Mouse (Mus musculus): ENCODE measurements around the gene Dcst2.

The Dcst2 gene

DNA sequence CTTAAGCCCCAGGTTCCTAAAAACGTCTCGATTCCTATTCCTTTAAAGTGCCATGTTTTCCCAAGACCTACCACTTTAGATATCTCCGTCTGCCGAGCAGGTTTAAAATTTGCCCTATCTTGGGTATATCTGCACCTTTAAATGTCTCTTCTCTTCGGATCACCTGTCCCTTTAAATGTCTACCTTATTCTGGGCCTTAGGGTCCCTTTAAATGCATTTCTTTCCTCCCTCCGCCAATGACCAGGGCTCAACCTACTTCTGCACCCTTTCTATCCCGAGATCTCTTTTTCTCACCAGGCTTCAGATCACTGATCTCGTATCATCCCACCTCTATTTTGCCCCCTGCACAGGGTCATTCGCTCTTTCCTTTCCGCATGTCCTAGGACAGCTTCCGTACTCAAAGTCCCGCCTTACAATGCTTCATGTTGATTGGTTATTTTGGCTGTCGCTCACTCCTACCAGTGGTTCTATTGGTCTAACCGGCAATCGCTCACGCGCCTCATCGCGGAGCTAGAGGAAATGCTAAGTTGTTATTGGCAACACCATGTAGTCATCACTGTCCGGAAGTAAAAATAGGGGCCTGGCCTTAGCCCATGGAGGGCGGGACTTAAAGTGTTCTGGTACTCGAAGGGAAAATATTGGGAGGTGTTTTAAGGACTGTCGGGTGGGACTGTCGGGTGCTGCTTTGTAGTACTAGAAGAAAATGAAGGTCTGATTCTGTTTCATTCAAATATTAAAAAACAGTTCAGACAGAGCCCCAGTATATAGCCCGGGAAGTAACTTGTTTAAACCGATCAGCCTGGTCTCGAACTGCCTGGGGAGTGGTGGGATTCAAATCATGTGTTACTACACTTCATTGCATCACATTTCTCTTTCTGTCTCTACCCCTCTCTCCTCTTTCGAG, 50.0 kb downstream of the Dcst2 start, which contains the start of gene Flad1:
Flad1 (minus strand) TSS at position 381 of the 904 bp plus-strand sequence.
- peak; percentile 96 to 97 for DNase-seq (ENCODE audit: low spot score in 2 of 2)

DNA sequence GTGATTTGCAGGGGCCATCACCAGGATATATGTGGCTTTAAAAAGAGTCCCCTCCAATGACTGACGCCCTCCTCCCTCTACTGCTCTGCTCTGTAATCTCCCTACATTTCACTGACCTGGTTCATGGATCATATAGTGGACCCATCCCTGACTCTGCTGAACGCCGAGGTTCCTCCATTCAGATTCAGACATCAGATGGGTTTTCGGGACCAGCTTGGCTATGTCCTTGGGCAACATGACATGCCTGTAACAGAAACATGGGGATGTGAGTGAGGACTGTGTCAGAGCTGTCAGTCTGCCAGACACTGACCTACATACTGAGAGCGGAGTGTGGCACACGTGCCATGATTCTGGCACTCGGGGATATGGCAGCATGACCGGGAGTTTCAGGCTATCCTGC, 54.4 kb downstream of the Dcst2 start:
- DNase-seq (ENCODE audit: low spot score in 2 of 2), result no peak

DNA sequence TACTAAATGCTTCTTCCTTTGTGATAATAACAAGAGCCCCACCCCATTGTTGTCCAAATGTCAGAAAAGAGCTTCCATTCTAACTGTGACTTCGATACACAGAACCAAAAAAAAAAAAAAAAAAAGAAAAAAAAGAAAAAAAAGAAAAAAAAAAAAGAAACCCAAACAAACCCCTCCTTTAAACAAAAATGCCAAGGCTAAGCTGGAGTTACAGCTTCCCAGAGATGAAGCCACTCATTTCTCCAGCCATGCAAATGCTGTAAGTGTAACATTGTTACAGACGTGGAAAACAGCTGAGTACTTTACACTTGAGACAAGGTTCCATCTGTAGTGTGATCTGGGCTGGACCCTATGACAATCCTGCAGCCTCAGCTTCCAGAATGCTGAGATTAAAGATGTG, 55.4 kb downstream of the Dcst2 start:
- DNase-seq (ENCODE audit: low spot score in 2 of 2), result no peak

DNA sequence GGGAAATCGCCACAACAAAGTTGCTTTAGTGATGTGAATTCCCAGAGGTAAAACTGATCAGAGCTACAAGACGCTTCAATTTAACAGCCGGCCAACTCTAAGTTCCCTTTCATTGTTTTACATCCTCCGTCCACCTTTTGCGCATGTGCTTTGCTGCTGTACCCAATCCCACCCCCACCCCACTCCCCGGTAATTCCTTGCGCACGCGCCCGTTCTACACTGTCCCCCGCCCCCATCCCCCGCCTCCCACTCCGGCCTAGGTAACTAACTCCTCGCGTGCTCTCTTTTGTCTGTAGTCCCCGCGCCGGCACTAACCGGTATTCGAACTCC, 56.0 kb downstream of the Dcst2 start:
- DNase-seq (ENCODE audit: low spot score in 2 of 2), result no peak

DNA sequence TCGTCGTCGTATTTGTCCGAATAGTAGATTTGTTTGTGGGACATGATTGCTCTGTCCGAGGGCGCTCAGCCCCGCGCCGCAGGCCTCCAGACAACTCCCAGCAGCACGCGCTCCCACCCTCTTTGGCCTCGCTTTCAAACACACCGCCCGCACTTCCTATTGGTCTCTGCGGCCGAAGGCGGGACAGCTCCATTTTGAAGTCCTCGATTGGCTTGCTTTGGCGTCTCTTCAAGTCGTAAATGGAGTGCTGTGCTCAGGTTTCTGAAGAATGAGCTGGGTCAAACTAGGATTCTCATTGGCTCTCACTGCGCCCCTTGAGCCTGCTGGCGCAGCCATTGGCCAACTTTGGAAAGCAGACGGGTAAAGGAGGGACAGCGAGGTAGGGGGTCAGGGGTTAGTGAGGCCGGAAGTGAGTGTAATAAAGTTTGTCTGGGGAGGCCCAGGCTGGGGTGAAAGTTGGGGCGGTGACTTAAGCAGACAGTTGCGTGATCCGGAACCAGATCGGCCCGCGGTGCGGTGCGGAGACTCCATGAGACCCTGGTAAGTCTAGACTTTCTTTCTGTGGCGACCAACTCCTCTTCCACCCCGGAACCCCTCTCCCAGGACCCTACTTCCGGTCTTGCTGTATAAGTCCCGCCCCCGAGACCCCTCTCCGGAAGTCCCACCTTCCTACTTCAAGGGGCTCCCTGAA, 56.5 kb downstream of the Dcst2 start, which contains the start of the genes Cks1b and Shc1:
Cks1b (minus strand) TSS at position 214 of the 691 bp plus-strand sequence.
Shc1 (plus strand) TSS at position 274 of the 691 bp plus-strand sequence.
- peak; percentile 94 to 95 for DNase-seq (ENCODE audit: low spot score in 2 of 2)

DNA sequence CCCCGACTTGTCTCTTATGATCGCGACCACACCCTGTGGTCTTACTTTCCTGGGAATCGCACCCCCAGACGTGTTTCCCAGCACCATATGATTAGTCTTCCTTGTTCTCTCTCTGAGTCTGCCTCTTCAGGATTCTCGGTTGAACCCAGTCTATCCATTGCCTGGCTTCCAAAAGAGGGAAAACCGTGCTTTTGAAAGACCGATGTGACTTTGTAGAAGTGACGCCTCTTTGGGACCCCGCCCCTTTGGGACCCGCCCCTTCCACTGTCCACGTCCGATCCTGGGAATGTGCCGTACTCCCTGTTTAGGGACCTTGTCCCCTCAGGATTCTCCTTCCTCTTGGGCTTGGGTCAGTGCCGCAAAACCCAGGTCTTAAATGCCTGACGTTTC, 57.1 kb downstream of the Dcst2 start:
- DNase-seq (ENCODE audit: low spot score in 2 of 2), result peak; percentile 73 to 88

DNA sequence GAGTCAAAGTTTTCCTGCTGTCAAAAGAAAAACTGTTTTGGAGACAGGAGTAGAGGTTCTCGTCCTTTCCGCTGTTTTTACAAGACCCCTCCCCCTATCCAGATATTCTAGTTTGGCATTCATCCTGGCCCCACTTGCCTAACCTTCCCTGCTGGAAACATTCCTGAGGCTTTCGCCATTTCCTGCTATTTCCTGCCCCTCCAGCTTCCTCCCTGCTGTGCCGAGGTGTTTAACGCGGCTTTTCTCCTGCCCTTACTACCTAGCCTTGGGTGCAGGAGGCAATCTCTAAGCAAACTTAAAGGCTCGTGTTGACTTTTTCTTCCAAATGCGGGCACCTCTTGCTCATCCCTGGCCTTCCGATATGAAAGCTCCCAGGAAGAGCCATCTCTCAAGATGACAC, 57.8 kb downstream of the Dcst2 start:
- DNase-seq (ENCODE audit: low spot score in 2 of 2), result peak in 1 of 2 experiments; percentile 51

DNA sequence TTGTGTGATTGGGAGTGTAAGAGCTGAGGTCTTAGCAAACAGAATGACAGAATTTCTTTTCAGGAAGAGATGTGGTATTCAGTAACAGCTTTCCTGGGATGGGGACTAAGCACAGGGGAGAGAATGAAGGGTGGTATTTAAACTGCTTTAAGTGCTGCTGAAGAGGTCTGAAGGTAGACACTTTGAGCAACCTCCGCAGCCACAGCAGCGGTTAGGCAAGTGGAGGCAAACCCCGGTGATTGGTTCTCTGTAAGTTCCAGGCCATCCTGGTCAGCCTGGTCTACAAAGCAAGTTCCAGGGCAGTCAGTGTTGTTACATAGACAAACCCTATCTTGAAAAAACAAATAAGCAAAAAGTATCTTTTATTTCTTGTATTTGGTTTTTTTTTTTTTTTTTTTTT, 58.2 kb downstream of the Dcst2 start:
- DNase-seq (ENCODE audit: low spot score in 2 of 2), result no peak

DNA sequence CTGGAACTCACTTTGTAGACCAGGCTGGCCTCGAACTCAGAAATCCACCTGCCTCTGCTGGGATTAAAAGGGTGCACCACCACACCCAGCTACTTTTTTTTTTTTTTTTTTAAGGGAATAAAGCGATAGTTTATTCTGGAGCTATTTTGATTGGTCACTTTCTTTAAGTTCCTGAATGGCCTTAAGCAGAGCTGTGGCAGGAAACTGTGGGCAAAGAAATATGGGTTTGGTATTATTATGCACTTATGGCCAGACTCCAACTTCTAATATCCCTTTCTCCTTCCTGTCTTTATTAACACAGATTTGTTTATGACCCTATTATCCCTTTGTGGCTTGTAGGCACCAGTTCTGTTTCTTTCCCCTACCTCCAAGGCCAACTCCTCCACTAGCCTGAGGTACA, 58.6 kb downstream of the Dcst2 start:
- DNase-seq (ENCODE audit: low spot score in 2 of 2), result no peak

DNA sequence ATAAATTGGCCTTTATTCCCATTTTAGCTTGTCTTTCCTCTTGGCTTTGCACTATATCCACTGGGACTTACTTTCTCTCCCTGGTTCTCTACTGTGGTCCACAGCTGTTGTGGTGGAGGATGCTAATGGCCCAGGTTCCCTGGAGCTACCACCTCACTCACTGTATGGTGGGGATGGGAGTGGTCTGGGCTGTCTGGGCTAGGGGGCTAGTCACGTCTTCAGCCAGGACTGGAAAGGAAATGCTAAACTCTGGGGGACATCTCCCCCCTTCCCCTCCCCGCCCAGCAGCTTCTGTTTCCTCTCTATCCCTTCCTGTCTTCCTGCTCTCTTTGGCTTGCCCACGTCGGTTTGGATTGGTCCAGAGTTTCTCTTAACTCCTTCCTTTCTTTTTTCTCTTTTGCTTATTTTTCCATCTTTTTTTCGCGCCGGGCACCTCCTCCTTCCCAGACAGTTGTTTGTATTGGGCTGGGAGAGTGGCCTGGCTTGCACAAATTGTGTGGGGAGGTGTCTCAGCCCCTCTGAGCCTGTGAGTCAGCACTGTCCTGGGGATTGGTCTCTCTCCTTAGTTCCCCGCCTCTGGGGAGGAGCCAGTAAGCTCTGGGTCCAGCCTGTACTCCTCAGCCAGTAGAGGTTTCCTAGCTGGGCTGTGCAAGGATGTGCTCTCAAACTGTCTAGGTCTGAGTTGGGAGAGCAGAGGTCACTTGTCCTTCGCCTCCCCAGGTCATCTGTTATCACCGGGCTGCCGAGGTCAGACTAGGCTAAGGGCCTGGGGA, 59.4 kb downstream of the Dcst2 start:
- DNase-seq (ENCODE audit: low spot score in 2 of 2), result peak; percentile 84 to 87

DNA sequence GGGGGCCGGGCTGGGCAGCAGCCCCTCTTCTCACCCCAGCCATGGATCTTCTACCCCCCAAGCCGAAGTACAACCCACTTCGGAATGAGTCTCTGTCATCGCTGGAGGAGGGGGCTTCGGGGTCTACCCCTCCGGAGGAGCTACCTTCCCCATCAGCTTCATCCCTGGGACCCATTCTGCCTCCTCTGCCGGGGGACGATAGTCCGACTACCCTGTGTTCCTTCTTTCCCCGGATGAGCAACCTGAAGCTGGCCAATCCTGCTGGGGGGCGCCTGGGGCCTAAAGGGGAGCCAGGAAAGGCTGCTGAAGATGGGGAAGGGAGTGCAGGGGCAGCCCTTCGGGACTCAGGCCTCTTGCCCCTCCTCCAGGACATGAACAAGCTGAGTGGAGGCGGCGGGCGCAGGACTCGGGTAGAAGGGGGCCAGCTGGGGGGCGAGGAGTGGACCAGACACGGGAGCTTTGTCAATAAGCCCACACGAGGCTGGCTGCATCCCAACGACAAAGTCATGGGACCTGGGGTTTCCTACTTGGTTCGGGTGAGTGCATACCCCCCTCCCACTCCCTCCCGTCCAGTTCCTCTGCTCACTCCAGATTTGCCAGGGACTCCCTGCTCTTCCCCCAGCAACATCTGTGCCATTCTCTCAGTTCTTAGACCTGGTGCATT, 60.2 kb downstream of the Dcst2 start:
- DNase-seq (ENCODE audit: low spot score in 2 of 2), result peak in 1 of 2 experiments; percentile 33

DNA sequence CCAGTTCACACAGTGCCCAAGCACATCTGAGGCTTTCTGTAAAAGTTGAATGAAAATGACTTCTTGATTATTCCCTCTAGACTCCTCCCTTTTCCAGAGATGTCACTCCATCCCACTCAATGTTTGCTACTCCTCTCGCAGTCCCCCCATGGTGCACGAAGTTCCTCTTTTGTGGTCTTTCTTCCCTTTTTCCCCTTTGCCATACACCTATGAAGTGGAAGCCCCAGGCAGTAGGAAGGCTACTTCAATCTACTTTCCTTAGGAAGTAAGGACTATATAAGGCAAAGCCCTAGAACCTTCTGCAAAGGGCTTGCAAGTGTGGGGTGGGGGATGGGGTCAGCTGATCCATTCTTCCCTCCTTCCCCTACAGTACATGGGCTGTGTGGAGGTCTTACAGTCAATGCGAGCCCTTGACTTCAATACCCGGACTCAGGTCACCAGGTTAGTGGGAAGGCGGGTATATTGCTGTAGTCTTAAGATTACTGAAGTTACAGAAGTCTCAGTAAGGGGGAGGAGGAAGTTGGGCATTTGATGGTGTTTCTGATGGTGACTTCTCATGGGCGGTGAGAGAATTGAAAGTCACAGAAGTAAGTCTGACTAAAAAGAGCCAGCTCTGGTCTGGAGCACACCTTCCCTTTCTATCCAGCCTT, 60.9 kb downstream of the Dcst2 start:
- no peak for DNase-seq (ENCODE audit: low spot score in 2 of 2)

DNA sequence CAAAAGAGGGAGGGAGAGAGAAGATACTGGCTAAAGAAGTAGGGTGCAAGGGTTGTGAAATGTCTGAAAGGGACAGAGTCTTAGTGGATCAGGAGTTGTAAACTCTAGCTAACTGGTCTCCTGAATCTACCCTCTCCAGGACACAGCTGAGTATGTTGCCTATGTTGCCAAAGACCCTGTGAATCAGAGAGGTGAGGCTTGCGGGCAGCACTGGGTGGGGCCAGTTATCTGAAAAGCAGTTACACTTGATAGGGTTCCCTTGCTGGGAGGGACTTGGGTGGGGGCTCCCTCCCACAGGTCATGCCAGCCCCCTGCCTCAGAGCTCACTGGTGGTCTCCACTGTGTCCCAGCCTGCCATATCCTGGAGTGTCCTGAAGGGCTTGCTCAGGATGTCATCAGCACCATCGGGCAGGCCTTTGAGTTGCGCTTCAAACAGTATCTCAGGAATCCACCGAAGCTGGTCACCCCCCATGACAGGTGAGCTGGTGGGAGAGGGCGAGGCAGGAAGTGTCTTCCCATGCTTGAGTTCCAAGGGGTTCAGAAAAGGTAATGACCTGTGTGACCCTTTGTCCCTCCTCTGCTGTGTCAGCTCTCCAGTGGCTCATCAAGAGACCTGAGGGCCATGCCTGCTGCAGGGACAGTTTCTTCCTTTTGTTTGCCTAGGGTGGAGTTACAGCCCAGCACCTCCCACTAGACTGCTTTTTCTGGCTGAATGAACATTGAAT, 62.8 kb downstream of the Dcst2 start:
- no peak for DNase-seq (ENCODE audit: low spot score in 2 of 2)

DNA sequence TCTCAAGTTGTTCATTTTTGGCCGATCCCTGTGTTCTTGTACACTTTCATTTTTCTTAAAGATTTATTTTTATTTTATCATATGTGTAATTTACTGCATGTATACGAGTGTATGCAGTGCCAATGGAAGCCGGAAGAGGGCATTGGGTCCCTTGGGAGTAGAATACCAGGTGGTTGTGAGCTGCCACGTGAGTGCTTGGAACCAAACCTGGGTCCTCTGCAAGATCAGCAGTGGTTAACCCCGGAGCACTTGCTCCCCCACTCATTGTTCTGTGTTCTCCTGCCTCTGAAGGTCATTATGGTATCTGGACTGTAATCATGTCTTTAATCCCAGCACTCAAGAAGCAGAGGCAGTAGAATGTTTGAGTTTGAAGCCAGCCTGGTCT, 63.4 kb downstream of the Dcst2 start:
- DNase-seq (ENCODE audit: low spot score in 2 of 2), result no peak

DNA sequence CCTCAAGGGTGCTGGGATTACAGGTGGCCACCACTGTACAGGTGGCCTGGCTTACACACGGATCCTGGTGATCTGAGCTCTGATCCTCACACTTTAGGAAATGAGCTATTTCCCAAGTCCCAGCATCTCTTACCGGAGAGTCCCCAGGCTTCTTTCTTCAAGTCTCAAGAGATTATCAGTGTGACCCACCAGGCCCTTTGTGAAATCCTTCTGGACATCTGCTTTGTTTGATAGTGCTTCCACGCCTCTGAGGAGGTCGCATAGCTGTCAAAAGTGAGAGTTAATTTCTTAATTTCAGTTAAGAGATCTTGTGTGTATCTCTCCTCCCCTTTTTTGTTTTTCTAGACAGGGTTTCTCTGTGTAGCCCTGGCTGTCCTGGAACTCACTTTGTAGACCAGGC, 64.1 kb downstream of the Dcst2 start:
- no peak for DNase-seq (ENCODE audit: low spot score in 2 of 2)
